Mouse (Mus musculus) forebrain, embryonic 13.5 days (tissue): Measurements from ENCODE around the gene Smndc1. TPM values are rescaled to one million over a fixed set of nuclear protein-coding genes. Genes with fewer than 3 reads are reported as not detected.

Experiments
- polyA plus RNA-seq: library from polyadenylated mRNA; unstranded; fragments of >200 nt; fragmentation: Nextera tagmentation; extraction: Ambion mirVana; gene quantifications from 2 replicates; pipeline ENCODE4 v1.2.1, GENCODE M21; 2015

Smndc1 gene
- polyA plus RNA-seq, 1 experiment from 2014 or later = 50.9 TPM

Other genes starting within 250 kb of the Smndc1 start
- 21.0 and 26.7 TPM in 2 replicates for gene Mxi1, start 80.1 kb downstream of the Smndc1 start, polyA plus RNA-seq
- gene Gm10197, start 18.8 kb downstream of the Smndc1 start, polyA plus RNA-seq = not detected in 2 replicates
- 1.5 and 1.8 TPM in 2 replicates for gene Dusp5, start 138.5 kb upstream of the Smndc1 start, polyA plus RNA-seq
- gene Nutf2-ps1, start 198.5 kb upstream of the Smndc1 start, polyA plus RNA-seq = 412 and 436 TPM in 2 replicates
- gene Smc3, start 209.8 kb upstream of the Smndc1 start, polyA plus RNA-seq = 87.3 and 87.4 TPM in 2 replicates